Mouse (Mus musculus): ENCODE measurements around the gene Gata2. TPM values are rescaled to one million over a fixed set of nuclear protein-coding genes. Genes with fewer than 3 reads are reported as not detected.

Gene Gata2
- polyA plus RNA-seq, 1 experiment from 2014 or later, result 15.0 TPM

- ATAC-seq, result no peak
- no peak overlapping the region for H3K4me3 ChIP-seq (ENCODE audit: low read depth, low read length)
- no peak overlapping the region for H3K4me2 ChIP-seq (ENCODE audit: low read length)
- H3K4me1 ChIP-seq (ENCODE audit: control insufficient read depth, insufficient read depth, low read length), result no peaks in the 10 kb centered on the region
- no peaks in the 10 kb centered on the region for H3K27me3 ChIP-seq (ENCODE audit: control insufficient read depth, insufficient read depth, low read depth, low read length)
- H3K9ac ChIP-seq (ENCODE audit: low read depth, low read length), result no peak overlapping the region
- H3K36me3 ChIP-seq (ENCODE audit: control insufficient read depth, insufficient read depth, low read length), result no peaks in the 10 kb centered on the region
- no peaks in the 10 kb centered on the region for H3K9me3 ChIP-seq (replicated peaks; ENCODE audit: control insufficient read depth, low read length, poor library complexity, severe bottlenecking)
- no peak overlapping the region for H3K27ac ChIP-seq (ENCODE audit: low read length)
- WGBS, result 51% methylated on average over 6 of the region's 6 CpGs
Measured at GRCm38 (mm10) chr6:88215797-88216196, 22.1 kb downstream of the Gata2 start.

- Histone ChIP-seq H3K27me3 (ENCODE audit: control insufficient read depth, insufficient read depth, low read depth, low read length) (no peaks in the 10 kb centered on the region), H3K27ac (ENCODE audit: low read length) (no peak overlapping the region), H3K36me3 (ENCODE audit: control insufficient read depth, insufficient read depth, low read length) (no peaks in the 10 kb centered on the region), H3K4me1 (ENCODE audit: control insufficient read depth, insufficient read depth, low read length) (no peaks in the 10 kb centered on the region), H3K4me3 (ENCODE audit: low read depth, low read length) (no peak overlapping the region), H3K9me3 (replicated peaks; ENCODE audit: control insufficient read depth, low read length, poor library complexity, severe bottlenecking) (no peaks in the 10 kb centered on the region), H3K9ac (ENCODE audit: low read depth, low read length) (no peak overlapping the region), H3K4me2 (ENCODE audit: low read length) (no peak overlapping the region)
- WGBS, result 82% methylated on average over 4 of the region's 4 CpGs
- ATAC-seq, result no peak
Measured at GRCm38 (mm10) chr6:88216199-88216598, 22.5 kb downstream of the Gata2 start.

GRCm38 (mm10) chr6:88219094-88219493 lies 25.4 kb downstream of the Gata2 start:
- WGBS, result 10% methylated on average over 4 of the region's 4 CpGs
- Histone ChIP-seq H3K27me3 (ENCODE audit: control insufficient read depth, insufficient read depth, low read depth, low read length) (no peaks in the 10 kb centered on the region), H3K9me3 (replicated peaks; ENCODE audit: control insufficient read depth, low read length, poor library complexity, severe bottlenecking) (no peaks in the 10 kb centered on the region; the same call in 1 of the 2 replicates), H3K4me3 (ENCODE audit: low read depth, low read length) (no peak overlapping the region), H3K4me1 (ENCODE audit: control insufficient read depth, insufficient read depth, low read length) (no peaks in the 10 kb centered on the region), H3K36me3 (ENCODE audit: control insufficient read depth, insufficient read depth, low read length) (no peaks in the 10 kb centered on the region), H3K27ac (ENCODE audit: low read length) (no peak overlapping the region), H3K9ac (ENCODE audit: low read depth, low read length) (no peak overlapping the region), H3K4me2 (ENCODE audit: low read length) (no peak overlapping the region)
- no peak for ATAC-seq

GRCm38 (mm10) chr6:88221968-88222367 lies 28.3 kb downstream of the Gata2 start, which contains the start of gene Dnajb8:
Gene Dnajb8, plus strand, starts transcription at chr6:88222268.
- ATAC-seq, result no peak
- no peak within 1 kb of the TSS for H3K4me2 ChIP-seq (ENCODE audit: low read length)
- no peak within 1 kb of the TSS for H3K4me3 ChIP-seq (ENCODE audit: low read depth, low read length)
- H3K9ac ChIP-seq (ENCODE audit: low read depth, low read length), result no peak within 1 kb of the TSS
- H3K9me3 ChIP-seq (replicated peaks; ENCODE audit: control insufficient read depth, low read length, poor library complexity, severe bottlenecking), result no peaks in the 10 kb centered on the region; the same call in 1 of the 2 replicates
- 48% methylated on average over 9 of the region's 10 CpGs for WGBS
- H3K4me1 ChIP-seq (ENCODE audit: control insufficient read depth, insufficient read depth, low read length), result peaks cover 3% of the 10 kb centered on the region; the same call in 1 of the 2 replicates
- no peak within 1 kb of the TSS for H3K27ac ChIP-seq (ENCODE audit: low read length)
- no peaks in the 10 kb centered on the region for H3K27me3 ChIP-seq (ENCODE audit: control insufficient read depth, insufficient read depth, low read depth, low read length)
- no peaks in the 10 kb centered on the region for H3K36me3 ChIP-seq (ENCODE audit: control insufficient read depth, insufficient read depth, low read length)

- ATAC-seq, result peak; percentile 62
- Histone ChIP-seq H3K27me3 (ENCODE audit: control insufficient read depth, insufficient read depth, low read depth, low read length) (no peaks in the 10 kb centered on the region), H3K9ac (ENCODE audit: low read depth, low read length) (no peak overlapping the region), H3K27ac (ENCODE audit: low read length) (no peak overlapping the region), H3K9me3 (replicated peaks; ENCODE audit: control insufficient read depth, low read length, poor library complexity, severe bottlenecking) (no peaks in the 10 kb centered on the region; the same call in 1 of the 2 replicates), H3K4me3 (ENCODE audit: low read depth, low read length) (no peak overlapping the region), H3K36me3 (ENCODE audit: control insufficient read depth, insufficient read depth, low read length) (no peaks in the 10 kb centered on the region), H3K4me2 (ENCODE audit: low read length) (no peak overlapping the region), H3K4me1 (ENCODE audit: control insufficient read depth, insufficient read depth, low read length) (peaks cover 3% of the 10 kb centered on the region; the same call in 1 of the 2 replicates)
- WGBS, result 10% methylated on average over 5 of the region's 5 CpGs
Measured at GRCm38 (mm10) chr6:88226570-88226994, 32.9 kb downstream of the Gata2 start.

- no peaks in the 10 kb centered on the region; the same call in 1 of the 2 replicates for H3K9me3 ChIP-seq (replicated peaks; ENCODE audit: control insufficient read depth, low read length, poor library complexity, severe bottlenecking)
- ATAC-seq, result no peak
- no peaks in the 10 kb centered on the region for H3K27me3 ChIP-seq (ENCODE audit: control insufficient read depth, insufficient read depth, low read depth, low read length)
- WGBS, result 72% methylated on average over 7 of the region's 7 CpGs
- no peak overlapping the region for H3K27ac ChIP-seq (ENCODE audit: low read length)
- H3K36me3 ChIP-seq (ENCODE audit: control insufficient read depth, insufficient read depth, low read length), result no peaks in the 10 kb centered on the region
- H3K4me1 ChIP-seq (ENCODE audit: control insufficient read depth, insufficient read depth, low read length), result peaks cover 3% of the 10 kb centered on the region; the same call in 1 of the 2 replicates
- H3K4me3 ChIP-seq (ENCODE audit: low read depth, low read length), result no peak overlapping the region
- no peak overlapping the region for H3K4me2 ChIP-seq (ENCODE audit: low read length)
- no peak overlapping the region for H3K9ac ChIP-seq (ENCODE audit: low read depth, low read length)
Measured at GRCm38 (mm10) chr6:88227537-88227936, 33.8 kb downstream of the Gata2 start.

- WGBS, result 84% methylated on average over 12 of the region's 12 CpGs
- H3K4me3 ChIP-seq (ENCODE audit: low read depth, low read length), result no peak overlapping the region
- peaks cover 3% of the 10 kb centered on the region; the same call in 1 of the 2 replicates for H3K4me1 ChIP-seq (ENCODE audit: control insufficient read depth, insufficient read depth, low read length)
- H3K4me2 ChIP-seq (ENCODE audit: low read length), result no peak overlapping the region
- no peak overlapping the region for H3K27ac ChIP-seq (ENCODE audit: low read length)
- no peak overlapping the region for H3K9ac ChIP-seq (ENCODE audit: low read depth, low read length)
- H3K9me3 ChIP-seq (replicated peaks; ENCODE audit: control insufficient read depth, low read length, poor library complexity, severe bottlenecking), result no peaks in the 10 kb centered on the region
- ATAC-seq, result no peak
- no peaks in the 10 kb centered on the region for H3K36me3 ChIP-seq (ENCODE audit: control insufficient read depth, insufficient read depth, low read length)
- peaks cover 3% of the 10 kb centered on the region; the same call in 1 of the 2 replicates for H3K27me3 ChIP-seq (ENCODE audit: control insufficient read depth, insufficient read depth, low read depth, low read length)
Measured at GRCm38 (mm10) chr6:88229221-88229620, 35.5 kb downstream of the Gata2 start.

GRCm38 (mm10) chr6:88231821-88232220 lies 38.1 kb downstream of the Gata2 start:
- no peak overlapping the region for H3K4me3 ChIP-seq (ENCODE audit: low read depth, low read length)
- H3K4me2 ChIP-seq (ENCODE audit: low read length), result no peak overlapping the region
- ATAC-seq, result no peak
- peaks cover 7% of the 10 kb centered on the region for H3K27me3 ChIP-seq (ENCODE audit: control insufficient read depth, insufficient read depth, low read depth, low read length)
- H3K36me3 ChIP-seq (ENCODE audit: control insufficient read depth, insufficient read depth, low read length), result no peaks in the 10 kb centered on the region
- 89% methylated on average over 7 of the region's 7 CpGs for WGBS
- no peaks in the 10 kb centered on the region for H3K9me3 ChIP-seq (replicated peaks; ENCODE audit: control insufficient read depth, low read length, poor library complexity, severe bottlenecking)
- peaks cover 7% of the 10 kb centered on the region; the same call in 1 of the 2 replicates for H3K4me1 ChIP-seq (ENCODE audit: control insufficient read depth, insufficient read depth, low read length)
- H3K9ac ChIP-seq (ENCODE audit: low read depth, low read length), result no peak overlapping the region
- H3K27ac ChIP-seq (ENCODE audit: low read length), result no peak overlapping the region

GRCm38 (mm10) chr6:88232221-88232620 lies 38.5 kb downstream of the Gata2 start:
- H3K27me3 ChIP-seq (ENCODE audit: control insufficient read depth, insufficient read depth, low read depth, low read length), result peaks cover 7% of the 10 kb centered on the region
- H3K4me2 ChIP-seq (ENCODE audit: low read length), result no peak overlapping the region
- no peak overlapping the region for H3K4me3 ChIP-seq (ENCODE audit: low read depth, low read length)
- H3K36me3 ChIP-seq (ENCODE audit: control insufficient read depth, insufficient read depth, low read length), result no peaks in the 10 kb centered on the region
- H3K27ac ChIP-seq (ENCODE audit: low read length), result no peak overlapping the region
- H3K9ac ChIP-seq (ENCODE audit: low read depth, low read length), result no peak overlapping the region
- H3K9me3 ChIP-seq (replicated peaks; ENCODE audit: control insufficient read depth, low read length, poor library complexity, severe bottlenecking), result no peaks in the 10 kb centered on the region
- WGBS, result 52% methylated on average over 6 of the region's 6 CpGs
- no peak for ATAC-seq
- peaks cover 6% of the 10 kb centered on the region; the same call in 1 of the 2 replicates for H3K4me1 ChIP-seq (ENCODE audit: control insufficient read depth, insufficient read depth, low read length)

All from midbrain, embryonic 16.5 days (tissue).